In genomic region chr5:17419215-17419820, GRCm38 (mm10) we compare ENCODE assay signal across 13 mouse cellular contexts. TPM values are rescaled to one million over a fixed set of nuclear protein-coding genes. Genes with fewer than 3 reads are reported as not detected.
A peak's percentile ranks its signal among the peaks of the same experiment; 100 is the strongest.
DNase-seq lines count a peak whose midpoint lies in the region; ATAC-seq lines count a peak whose summit lies in the region.
"Had no signal": no experiment of that assay in that cellular context is flagged by ENCODE, and none has a peak within 500 bp of the region (broad histone marks: within the 10 kb centered on the region; RNA-seq: fewer than 3 reads in every experiment).

No protein-coding gene starts in this region.

- H3K4me2 ChIP-seq in midbrain, embryonic 14.5 days (ENCODE audit: low read length): no peak overlapping the region
- H3K4me2 ChIP-seq: hindbrain, embryonic 15.5 days had no signal

- no peaks in the 10 kb centered on the region for H3K27me3 ChIP-seq in midbrain, embryonic 14.5 days (ENCODE audit: control insufficient read depth, insufficient read depth, low read length)
- H3K27me3 ChIP-seq: hindbrain, embryonic 15.5 days; megakaryocyte, embryonic 14.5 days had no signal

- WGBS in midbrain, embryonic 14.5 days: 62% methylated on average over 1 of the region's 1 CpGs

- no peak overlapping the region for H3K4me3 ChIP-seq in midbrain, embryonic 14.5 days (replicated peaks; ENCODE audit: low read depth, low read length)
- H3K4me3 ChIP-seq: hindbrain, embryonic 15.5 days; megakaryocyte, embryonic 14.5 days had no signal

- H3K36me3 ChIP-seq in midbrain, embryonic 14.5 days (ENCODE audit: control insufficient read depth, insufficient read depth, low read length): no peaks in the 10 kb centered on the region
- H3K36me3 ChIP-seq: G1E; hindbrain, embryonic 15.5 days had no signal

- no peak overlapping the region for H3K27ac ChIP-seq in midbrain, embryonic 14.5 days (replicated peaks; ENCODE audit: low read depth, low read length)
- H3K27ac ChIP-seq: hindbrain, embryonic 15.5 days had no signal

- DNase-seq in layer of hippocampus, adult 18-20 months (ENCODE audit: low spot score in 2 of 2): peak; percentile 1 to 48
- DNase-seq in layer of hippocampus, postnatal 25 days (ENCODE audit: extremely low spot score in 1 of 2, low spot score in 1 of 2): no peak
- peak; percentile 62 for DNase-seq in embryo, embryonic 9.5 days (ENCODE audit: extremely low spot score)
- peak; percentile 46 for DNase-seq in kidney, adult 18-20 months
- DNase-seq in midbrain, embryonic 14.5 days: peak; percentile 55
- DNase-seq in cerebellum, adult 8-10 months: no peak
- DNase-seq in spleen, postnatal 14 days (ENCODE audit: low spot score in 2 of 2): no peak
- DNase-seq in thymus, postnatal 0 days (ENCODE audit: low spot score): no peak
- DNase-seq: cerebellum, adult 18-20 months; thymus, adult 18-20 months had no signal

- no peak for ATAC-seq in midbrain, embryonic 14.5 days (ENCODE audit: low FRiP score, low TSS enrichment)

- no peaks in the 10 kb centered on the region for H3K9me3 ChIP-seq in midbrain, embryonic 14.5 days (ENCODE audit: control insufficient read depth, low read length)
- H3K9me3 ChIP-seq: G1E; hindbrain, embryonic 15.5 days; megakaryocyte, embryonic 14.5 days had no signal

- no peak overlapping the region for H3K9ac ChIP-seq in midbrain, embryonic 14.5 days (replicated peaks; ENCODE audit: low read length)
- H3K9ac ChIP-seq: hindbrain, embryonic 15.5 days had no signal

- 0 out of 2 replicates have a peak, but pooled peaks cover 2% of the 10 kb centered on the region for H3K4me1 ChIP-seq in midbrain, embryonic 14.5 days (ENCODE audit: control insufficient read depth, insufficient read depth, low read length)
- H3K4me1 ChIP-seq: hindbrain, embryonic 15.5 days; megakaryocyte, embryonic 14.5 days had no signal

RNA-seq across cellular contexts. Expression of gene Speer4f2, which starts 46.3 kb away (rescaled TPM):
- total RNA-seq in layer of hippocampus, adult 18-20 months (2021): not detected
- total RNA-seq in layer of hippocampus, postnatal 25 days (2021): not detected
- polyA plus RNA-seq in midbrain, embryonic 14.5 days (2014; fragmentation: Nextera tagmentation; extraction: Ambion mirVana): not detected in 2 replicates
- not detected in 2 replicates for polyA plus RNA-seq in thymus, postnatal 0 days (2015; fragmentation: Nextera tagmentation; extraction: Ambion mirVana)
- total RNA-seq: G1E had no signal
- polyA plus RNA-seq: G1E; hindbrain, embryonic 15.5 days had no signal

RNA-seq across cellular contexts. Expression of gene Speer4f1, which starts 56.6 kb away (rescaled TPM):
- not detected for total RNA-seq in layer of hippocampus, adult 18-20 months (2021)
- not detected for total RNA-seq in layer of hippocampus, postnatal 25 days (2021)
- polyA plus RNA-seq in midbrain, embryonic 14.5 days (2014; fragmentation: Nextera tagmentation; extraction: Ambion mirVana): not detected in 2 replicates
- not detected in 2 replicates for polyA plus RNA-seq in thymus, postnatal 0 days (2015; fragmentation: Nextera tagmentation; extraction: Ambion mirVana)
- total RNA-seq: G1E had no signal
- polyA plus RNA-seq: G1E; hindbrain, embryonic 15.5 days had no signal

Comparison
In these comparisons a context has a peak if more than half of its experiments do, and no peak if none do; other contexts are left out.
1. DNase-seq: peak in layer of hippocampus, adult 18-20 months (2 of 2), embryo, embryonic 9.5 days (single experiment), kidney, adult 18-20 months (single experiment) and midbrain, embryonic 14.5 days (single experiment); none in layer of hippocampus, postnatal 25 days (0 of 2), cerebellum, adult 8-10 months (single experiment), spleen, postnatal 14 days (0 of 2) and thymus, postnatal 0 days (single experiment).